Mouse (Mus musculus) urinary bladder, postnatal 36 days (tissue): ENCODE measurements around the gene Slc11a1.

Experiments
- DNase-seq, 2 experiments: peaks; one replicate each; pipeline ENCODE4 v3.0.0; 2022; ENCODE audit warnings: low spot score in 2 of 2, mixed read lengths in 1 of 2

The Slc11a1 gene

DNA sequence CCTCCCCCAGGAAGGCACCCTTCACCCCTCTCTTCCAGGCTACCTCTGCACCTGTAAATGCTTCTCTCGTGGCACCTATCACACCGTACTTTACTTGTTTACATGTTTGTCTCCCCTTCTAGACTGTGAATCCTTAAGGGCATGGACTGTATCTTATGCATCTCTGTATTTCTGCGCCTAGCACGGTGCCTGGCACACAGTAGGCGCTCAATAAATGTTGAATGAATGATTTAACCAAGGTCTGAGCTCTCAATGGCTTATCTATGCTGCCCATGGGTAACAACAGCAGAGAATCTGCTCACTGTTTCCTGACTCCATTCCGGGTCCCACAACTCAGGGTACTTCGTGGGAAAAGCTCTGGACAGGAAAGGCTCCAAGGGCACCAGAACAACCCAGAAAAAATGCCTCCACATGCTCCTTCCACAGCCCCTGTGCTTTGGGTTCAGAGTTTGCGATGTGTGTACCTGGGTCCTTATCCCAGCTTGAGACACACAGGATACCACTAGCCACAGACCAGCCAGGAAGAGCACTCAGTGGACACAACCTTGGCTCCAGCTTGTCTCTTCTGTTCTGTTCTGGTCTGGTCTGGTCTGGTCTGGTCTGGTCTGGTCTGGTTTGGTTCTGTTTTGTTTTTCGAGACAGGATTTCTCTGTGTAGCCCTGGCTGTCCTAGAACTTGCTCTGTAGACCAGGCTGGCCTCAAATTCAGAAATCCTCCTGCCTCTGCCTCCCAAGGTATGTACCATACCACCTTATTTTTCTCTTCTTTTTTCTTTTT is 21.4 kb upstream of the Slc11a1 start:
- DNase-seq: no peak

DNA sequence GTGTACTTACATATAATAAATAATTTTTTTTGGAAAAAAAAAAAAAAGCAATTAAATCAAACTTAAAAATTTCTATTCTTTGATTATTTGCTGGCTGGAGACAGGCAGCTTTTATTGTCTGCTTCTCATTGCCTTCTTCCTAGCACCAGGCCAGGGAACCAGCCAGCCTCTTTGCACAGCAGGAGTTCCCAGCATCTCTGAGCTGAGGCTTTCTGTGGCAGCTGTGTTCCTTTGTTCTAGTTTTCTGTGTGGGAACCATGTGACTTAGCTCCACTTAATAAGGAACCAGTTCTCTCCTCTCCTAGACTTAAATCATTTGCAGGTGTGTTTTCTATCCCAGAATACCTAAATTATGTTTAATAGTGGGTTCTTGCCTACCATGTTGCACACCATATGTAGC is 17.5 kb upstream of the Slc11a1 start:
- no peak for DNase-seq

DNA sequence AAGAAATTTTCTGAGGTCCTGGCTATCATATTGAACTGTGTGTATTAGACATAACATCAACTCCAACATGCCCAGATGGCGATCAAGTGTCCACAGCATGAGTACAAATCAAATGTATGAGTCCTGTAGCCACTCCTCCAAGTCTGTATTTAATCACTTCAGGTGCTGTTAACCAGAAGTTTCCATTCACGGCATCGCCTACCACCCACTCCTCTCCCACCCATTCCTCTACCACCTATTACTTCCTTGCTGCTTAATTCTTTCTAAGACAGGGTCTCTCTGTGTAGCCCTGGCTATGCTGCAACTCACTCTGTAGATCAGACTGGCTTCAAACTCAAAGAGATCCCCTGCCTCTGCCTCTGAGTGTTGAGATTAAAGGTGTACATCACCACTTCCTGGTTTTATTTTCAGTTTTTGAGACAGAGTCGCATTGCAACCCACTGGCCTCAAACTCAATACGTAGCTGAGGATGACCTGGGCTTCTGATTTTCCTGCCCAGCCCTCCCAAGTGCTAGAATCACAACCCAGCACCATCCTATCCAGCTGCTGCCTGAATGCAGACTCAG is 15.0 kb upstream of the Slc11a1 start:
- no peak for DNase-seq

DNA sequence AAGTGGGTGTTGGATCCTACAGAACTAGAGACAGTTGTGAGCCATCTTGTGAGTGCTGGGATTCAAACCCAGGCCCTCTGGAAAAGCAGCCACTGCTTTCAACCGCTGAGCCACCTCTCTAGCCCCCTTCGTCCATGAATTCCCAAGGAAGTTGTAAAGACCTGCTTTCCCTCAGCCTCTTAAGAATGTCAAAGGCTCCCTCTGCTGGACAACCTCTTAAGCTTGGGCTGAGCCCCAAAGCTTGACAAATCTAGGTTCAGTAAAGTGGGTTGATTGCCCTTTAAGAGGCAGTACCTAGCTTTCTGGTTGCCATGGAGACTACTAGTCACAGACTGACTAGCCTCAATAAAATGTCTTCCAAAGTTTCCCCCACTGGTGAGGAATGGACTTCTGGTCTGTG is 13.2 kb upstream of the Slc11a1 start, which contains the start of gene Catip:
TSS of gene Catip (plus strand) at position 297 of the 400 bp plus-strand sequence.
- peak; percentile 62 to 72 for DNase-seq

DNA sequence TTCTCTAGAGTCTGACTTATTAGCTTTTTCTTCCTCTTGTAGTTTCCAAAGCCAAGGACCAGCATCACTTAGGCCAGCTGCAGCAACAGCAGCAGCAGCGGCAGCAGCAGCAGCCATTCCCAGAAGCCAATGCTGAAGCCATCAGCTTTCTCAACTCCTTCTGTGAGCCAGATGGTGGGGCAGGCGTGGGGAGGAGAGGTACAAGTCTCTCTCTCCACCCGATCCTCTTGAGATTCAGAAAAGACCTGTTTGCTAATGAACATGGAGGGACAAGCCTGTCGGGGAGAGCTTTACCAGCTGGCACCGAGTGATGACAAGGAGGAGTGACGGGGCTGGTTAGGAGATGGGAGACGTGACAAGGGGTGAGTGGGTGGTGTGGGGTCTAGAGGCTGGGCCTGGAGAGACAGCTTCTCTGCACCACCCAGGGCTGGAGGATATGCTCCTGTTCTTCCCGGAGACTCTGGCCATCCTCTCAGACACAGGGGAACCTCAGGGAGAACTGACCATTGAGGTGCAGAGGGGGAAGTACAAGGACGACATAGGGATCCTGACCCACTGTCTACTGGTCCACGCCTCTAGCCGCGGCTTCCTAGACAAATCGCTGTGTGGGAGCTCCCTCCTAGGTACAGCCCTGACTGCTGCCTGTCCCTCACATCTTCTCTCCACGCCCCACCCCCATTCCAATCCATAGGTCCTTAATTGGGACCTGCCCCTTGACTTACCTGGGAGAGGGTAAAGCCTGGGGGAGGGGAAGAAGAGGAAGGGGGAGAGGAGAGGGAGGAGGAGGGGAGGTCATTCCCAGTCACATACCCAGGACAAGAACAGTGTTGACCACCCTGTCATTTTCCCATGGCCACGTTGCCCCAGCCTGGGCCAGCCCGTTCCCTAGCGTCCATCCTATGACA is 12.4 kb upstream of the Slc11a1 start:
- DNase-seq: no peak

DNA sequence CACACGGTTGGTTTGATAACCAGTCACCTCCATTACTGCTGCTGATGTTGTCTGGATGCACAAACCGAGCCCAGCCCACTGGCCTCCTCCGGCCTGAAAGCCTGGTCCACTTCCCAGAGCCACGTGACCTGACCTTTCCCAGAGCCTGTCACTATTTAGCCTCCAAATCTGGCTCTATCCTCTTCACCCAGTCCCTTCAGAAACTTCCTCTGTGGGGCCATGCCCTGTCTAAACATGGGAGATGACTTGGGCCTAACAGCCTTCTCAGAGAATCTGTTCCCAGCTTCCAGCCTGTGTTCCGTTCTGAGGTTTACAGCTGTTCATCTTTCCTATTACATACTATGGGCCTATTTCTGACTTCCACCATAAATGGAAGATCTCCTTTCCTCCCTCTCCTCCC is 11.6 kb upstream of the Slc11a1 start:
- no peak for DNase-seq

DNA sequence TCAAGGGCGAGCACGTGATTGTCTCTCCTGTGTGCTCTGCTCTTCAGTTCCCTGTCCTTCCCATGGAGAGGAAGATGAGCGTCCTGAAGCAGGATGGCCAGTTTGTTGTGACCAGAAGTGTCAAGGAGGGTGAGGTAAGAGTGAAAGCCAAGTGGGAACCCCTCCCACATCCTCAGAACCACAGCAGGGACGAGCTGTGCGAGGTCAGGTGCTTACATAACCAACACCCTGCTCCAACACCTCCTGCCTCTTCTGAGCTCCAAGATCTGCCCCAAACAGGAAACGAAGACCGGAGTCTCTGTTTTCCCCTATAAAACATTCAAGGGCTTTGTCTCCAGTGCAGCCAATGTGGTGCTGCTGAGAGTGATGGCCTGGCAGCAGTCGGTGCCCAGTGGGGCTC is 10.7 kb upstream of the Slc11a1 start:
- no peak for DNase-seq

DNA sequence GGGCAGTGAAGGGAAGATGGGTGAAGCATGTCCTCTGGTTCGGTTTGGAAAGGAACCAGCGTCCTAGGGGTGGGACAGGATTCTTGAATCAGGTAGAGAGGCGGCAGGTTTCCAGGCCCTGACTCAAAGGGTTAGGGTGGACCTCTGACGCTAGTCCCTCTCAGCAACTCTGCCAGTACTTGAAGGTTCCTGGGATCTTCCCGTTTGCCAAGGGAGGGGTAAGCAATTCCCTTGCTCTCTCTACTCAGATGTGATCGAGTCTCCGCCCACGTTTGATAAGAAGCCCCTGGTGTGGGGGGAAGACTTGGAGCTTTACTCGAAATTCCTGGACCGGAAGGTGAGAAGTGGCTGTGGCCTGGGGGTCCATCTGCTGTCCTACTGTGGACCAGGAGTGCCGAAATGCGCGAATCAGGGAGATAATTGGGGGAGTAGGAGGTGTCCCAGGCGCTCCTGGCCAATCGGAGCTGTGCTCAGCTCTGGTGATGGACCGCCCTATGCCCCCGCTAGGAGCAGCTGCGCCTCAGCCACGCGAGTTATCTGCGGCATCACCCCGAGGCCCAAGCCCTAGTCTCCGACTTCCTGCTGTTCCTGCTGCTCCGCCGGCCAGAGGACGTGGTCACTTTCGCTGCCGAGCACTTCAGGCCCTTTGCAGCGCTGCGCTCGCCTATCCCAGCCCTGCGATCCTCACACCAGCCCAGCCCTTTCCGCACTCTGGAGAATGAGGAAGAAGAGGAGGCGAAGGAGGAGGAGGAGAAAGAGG is 6.9 kb upstream of the Slc11a1 start:
- peak; percentile 55 to 72 for DNase-seq

DNA sequence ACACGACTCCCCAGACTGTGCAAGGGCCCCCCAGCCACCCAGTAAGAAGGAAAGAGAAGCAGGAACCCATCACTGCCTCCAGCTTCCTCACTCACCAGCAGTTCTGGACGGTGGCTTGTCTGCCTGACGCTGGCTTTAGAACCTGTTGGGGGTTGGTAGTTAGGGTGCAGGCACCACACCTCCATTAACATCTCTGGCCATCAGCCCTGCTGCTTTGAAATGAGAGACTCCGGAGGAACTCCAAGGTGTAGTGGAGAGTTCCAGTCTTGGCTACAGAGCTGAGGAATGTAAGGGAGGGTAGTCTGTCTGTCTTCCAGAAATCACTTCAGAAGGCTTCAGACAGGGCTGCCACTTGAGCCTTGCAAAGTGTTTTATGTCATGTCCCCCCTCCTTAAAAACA is 5.0 kb upstream of the Slc11a1 start:
- DNase-seq: no peak

DNA sequence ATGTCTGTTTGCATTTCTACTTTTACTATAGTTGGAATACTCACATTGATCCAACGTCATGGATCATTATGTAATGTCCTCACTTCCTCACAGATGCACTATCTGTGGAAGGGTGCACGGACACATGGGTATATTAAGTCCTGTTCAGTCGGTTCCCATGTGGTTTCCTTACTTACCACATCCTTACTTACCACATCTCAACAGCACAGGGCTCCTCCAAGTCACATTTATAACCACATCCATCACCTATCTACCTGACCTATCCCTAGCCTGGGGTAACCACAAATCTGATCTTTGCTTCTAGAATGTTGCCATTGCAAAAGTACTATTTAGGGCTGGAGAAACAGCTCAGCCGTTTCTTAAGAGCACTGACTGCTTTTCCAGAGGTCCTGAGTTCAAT is 1.6 kb upstream of the Slc11a1 start:
- no peak for DNase-seq

DNA sequence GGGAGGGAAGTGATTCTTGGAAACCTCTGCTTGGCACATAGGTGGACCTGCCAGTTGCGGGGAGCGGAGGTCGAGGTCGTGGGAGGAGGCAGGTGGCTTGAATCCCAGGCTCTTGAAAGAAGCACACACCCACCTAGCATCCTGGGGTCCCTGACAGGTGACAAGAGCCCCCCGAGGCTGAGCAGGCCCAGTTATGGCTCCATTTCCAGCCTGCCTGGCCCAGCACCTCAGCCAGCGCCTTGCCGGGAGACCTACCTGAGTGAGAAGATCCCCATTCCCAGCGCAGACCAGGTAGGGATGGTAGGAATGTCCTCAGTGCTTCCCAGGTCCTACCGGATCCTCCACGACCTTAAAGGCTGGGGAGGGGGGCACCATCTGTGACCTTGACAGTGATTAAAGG is 566 bp downstream of the Slc11a1 start:
- DNase-seq: no peak

DNA sequence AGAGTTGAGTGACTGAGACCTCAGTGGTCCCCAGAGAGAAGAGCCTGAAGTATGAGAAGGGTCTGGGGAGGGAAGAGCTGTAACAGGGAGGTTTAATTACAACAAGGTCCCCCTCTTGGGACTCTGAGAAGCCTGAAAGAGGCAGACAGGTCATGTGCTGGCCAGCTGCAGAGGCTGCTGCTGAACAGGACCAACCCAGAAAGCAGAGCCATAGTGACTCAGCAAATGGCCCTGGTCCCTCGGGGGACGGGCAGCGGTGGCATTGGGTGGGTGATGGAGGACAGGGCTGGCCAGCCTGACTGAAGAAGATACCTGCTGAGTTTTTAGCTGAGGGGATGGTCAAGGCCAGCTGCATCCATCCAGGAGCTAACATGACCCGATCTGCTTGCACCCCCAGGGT is 1.4 kb downstream of the Slc11a1 start:
- peak in 1 of 2 experiments; percentile 41 for DNase-seq

DNA sequence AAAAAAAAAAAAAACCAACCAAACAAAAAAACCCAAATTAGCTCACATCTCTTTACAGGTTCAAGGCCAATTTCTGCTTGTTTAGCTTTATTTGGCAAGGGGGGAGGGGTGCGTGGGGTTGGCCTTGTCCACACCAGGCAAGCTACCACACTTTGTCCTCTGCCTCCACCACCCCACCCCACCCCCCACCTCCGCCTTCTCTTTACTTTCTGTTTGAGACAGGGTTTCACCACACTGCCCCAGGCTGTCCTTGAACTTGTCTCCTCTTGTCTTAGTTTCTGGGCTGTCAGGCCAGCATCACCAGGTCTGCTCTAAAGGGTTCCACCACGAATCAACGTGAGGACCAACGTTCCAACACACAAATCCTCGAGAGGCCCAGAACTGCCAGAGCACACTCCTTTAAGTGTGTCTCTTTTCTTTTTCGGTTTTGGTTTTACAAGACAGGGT is 4.1 kb downstream of the Slc11a1 start:
- DNase-seq: no peak

DNA sequence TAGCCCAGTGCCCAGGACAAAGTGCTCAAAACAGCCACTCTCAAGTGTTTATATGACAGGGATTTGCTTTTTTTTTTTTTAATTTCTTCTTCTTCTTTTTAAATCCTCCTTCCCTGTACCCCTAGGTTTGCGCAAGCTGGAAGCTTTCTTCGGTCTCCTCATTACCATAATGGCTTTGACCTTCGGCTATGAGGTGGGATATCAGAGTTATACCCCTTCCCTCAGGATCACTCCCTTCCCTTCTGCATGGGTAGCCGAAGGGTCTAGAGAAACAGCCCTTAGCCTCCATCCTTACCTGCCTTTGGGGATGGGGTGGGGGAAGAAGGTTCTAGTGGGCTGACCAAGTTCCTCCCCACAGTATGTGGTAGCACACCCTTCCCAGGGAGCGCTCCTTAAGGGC is 5.5 kb downstream of the Slc11a1 start:
- no peak for DNase-seq

DNA sequence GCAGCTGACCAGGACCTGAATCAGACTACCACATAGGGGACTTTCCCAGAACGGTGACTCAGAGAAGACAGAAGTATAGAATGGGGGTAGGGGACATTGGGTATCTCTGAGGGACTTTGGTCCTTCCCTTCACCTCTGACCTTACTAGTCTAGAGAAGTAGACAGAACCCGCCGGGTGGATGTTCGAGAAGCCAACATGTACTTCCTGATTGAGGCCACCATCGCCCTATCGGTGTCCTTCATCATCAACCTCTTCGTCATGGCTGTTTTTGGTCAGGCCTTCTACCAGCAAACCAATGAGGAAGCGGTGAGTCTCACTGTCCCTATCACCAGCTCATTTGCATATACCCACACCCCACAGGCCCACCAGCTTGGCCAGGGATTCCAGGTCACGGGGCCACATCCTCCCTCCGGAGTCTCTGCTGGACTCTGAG is 6.6 kb downstream of the Slc11a1 start:
- no peak for DNase-seq

DNA sequence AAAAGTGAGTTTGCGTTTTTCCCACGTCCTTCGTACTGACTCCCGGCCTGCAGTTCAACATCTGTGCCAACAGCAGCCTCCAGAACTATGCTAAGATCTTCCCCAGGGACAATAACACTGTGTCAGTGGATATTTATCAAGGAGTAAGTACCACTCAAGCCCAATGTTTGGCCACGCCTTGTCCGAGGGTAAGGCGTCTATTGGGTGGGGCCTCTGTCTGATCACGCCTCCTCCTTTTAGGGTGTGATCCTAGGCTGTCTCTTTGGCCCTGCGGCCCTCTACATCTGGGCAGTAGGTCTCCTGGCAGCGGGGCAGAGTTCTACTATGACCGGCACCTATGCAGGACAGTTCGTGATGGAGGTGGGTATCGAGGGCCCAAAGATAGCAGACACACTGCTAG is 8.4 kb downstream of the Slc11a1 start:
- no peak for DNase-seq

DNA sequence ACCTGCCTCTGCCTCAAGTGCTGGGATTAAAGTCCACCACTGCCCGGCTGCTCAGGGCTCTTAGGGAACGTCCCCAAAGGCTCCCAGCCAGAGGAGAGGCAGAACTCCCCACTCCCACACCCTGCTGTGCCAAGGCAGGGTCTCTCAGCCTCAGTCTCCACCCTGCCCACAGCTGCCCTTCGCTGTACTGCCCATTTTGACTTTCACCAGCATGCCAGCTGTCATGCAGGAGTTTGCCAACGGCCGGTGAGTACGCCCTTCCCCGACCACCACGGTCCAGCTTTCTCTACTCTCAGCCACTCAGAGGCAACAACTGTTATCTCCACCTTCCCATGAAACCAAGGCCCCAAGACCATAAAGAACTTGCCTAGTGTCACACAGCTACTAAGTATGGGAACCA is 9.5 kb downstream of the Slc11a1 start:
- DNase-seq: no peak

DNA sequence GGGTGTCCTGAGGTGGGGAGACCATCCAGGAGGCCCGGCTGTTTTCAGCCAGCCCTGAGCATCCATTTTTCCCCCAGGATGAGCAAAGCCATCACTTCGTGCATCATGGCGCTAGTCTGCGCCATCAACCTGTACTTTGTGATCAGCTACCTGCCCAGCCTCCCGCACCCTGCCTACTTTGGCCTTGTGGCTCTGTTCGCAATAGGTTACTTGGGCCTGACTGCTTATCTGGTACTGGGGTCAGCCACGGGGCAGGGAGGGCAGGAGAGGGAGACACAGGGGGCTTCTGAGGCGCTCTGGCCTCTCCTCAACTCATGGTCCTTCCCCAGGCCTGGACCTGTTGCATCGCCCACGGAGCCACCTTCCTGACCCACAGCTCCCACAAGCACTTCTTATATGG is 10.1 kb downstream of the Slc11a1 start:
- no peak for DNase-seq

DNA sequence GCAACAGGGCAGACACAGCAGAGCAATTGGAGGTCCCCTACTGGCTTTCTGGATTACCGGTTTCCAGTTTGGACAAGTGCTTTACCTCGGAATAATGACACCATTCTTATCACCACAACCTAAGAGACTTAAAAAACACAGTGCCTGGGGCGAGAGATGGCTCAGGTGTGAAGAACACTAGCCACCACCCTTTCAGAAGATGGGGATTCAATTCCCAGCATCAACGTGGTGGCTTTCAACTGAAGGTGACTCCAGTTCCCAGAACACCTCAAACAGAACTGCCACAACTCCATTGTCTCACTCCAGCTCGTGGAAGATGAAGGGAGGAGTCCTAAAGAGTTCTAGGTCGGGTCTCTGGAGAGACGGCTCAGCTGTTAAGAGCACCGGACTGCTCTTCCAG is 10.5 kb downstream of the Slc11a1 start:
- no peak for DNase-seq

DNA sequence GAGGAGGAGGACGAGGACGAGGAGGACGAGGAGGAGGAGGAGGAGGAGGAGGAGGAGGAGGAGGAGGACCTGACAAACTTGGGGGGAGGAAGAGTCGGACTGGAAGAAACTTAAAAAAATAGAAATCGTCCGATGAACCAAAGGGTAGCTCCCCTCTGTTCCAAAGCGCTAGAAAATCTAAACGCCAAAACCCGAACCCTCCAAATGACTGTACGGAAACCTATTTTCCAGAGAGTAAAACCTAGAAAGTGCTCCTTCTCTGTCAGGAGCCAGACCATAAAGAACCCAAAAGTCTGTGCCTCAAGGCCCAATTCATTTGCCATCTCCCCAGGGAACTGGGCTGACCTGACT is 11.3 kb downstream of the Slc11a1 start:
- no peak for DNase-seq

DNA sequence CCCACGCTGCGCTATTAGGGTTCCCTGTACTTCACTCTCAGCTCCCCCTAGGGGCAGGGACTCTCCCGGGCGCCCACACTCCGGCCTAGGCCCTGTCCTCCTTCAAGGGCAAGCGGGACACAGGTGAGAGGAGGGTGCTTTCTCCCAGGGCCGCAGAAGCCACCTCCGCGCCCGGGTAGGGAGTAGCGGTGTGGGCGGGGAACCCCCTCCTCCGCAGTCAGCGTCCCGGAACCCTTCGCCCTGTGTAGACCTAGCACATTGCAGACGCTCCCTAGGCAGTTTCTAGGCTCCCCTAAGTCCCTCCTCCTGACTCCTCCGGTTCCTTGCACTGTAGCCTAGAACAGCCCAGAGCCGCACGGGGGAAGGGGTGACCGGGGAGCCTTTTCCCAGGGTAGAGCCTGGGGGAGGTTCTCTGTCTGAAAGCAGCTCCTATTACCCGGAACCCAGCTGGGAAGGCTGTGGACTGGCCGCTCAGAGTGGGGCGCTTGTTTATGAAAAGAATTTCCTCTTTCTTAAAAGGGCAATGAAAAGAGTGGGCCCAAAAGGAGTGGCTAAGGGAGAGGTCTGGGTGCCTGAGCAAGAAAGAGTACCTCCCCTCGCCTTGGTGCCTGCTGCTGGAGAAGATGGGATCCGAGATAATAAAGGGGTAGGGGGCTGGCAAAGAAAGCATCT is 11.9 kb downstream of the Slc11a1 start:
- DNase-seq: peak; percentile 95
